10 mouse cellular contexts compared by ENCODE assay signal in the genomic region with DNA sequence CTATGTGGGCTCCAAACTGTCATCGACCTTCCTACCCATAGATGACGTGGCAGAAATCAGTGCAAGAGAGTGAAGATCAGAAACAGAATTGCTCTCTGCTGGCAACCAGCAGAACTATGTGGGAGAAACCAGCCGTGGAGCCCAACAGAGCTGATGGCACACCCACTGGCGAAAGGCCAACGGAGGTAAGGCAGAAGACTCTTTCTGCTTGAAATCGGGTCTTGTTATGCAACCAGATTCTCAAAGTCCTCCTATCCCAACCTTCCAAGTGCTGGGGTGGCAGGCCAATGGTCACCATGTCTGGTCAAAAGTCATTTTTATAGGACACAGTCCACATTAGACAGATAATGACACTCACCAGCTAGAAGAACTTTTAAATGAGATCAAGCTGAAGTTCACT. TPM values are rescaled to one million over a fixed set of nuclear protein-coding genes. Genes with fewer than 3 reads are reported as not detected.
DNase-seq lines count a peak whose midpoint lies in the region; ATAC-seq lines count a peak whose summit lies in the region.
"Had no signal": no experiment of that assay in that cellular context is flagged by ENCODE, and none has a peak within 500 bp of the region (broad histone marks: within the 10 kb centered on the region; RNA-seq: fewer than 3 reads in every experiment).

No protein-coding gene starts in this region.

- H3K36me3 ChIP-seq in kidney, embryonic 14.5 days (ENCODE audit: control insufficient read depth, insufficient read depth, low read length): no peaks in the 10 kb centered on the region

- no peak overlapping the region for H3K4me3 ChIP-seq in kidney, embryonic 14.5 days (ENCODE audit: low read length)
- H3K4me3 ChIP-seq: erythroblast, embryonic 14.5 days had no signal

- no peak overlapping the region for H3K27ac ChIP-seq in kidney, embryonic 14.5 days (ENCODE audit: low read depth, low read length)

- no peaks in the 10 kb centered on the region for H3K27me3 ChIP-seq in kidney, embryonic 14.5 days (ENCODE audit: control insufficient read depth, insufficient read depth, low read length)

- no peak overlapping the region for H3K4me2 ChIP-seq in kidney, embryonic 14.5 days (replicated peaks; ENCODE audit: low read depth, low read length)

- H3K9ac ChIP-seq in kidney, embryonic 14.5 days (ENCODE audit: low read depth, low read length): no peak overlapping the region

- no peak for ATAC-seq in kidney, embryonic 14.5 days (ENCODE audit: low FRiP score, low TSS enrichment)

- H3K4me1 ChIP-seq in kidney, embryonic 14.5 days (ENCODE audit: control insufficient read depth, insufficient read depth, low read length): peaks cover under 1% of the 10 kb centered on the region; the same call in 1 of the 2 replicates

- no peaks in the 10 kb centered on the region for H3K9me3 ChIP-seq in kidney, embryonic 14.5 days (ENCODE audit: control insufficient read depth, low read length)

- WGBS in kidney, embryonic 14.5 days: 85% methylated on average over 6 of the region's 6 CpGs

- DNase-seq in kidney, adult 18-20 months: peak; percentile 83
- DNase-seq in testis, postnatal 10 days (ENCODE audit: low spot score): peak; percentile 72
- DNase-seq in testis, postnatal 14 days (ENCODE audit: low spot score): no peak
- DNase-seq in kidney, adult 8-10 months: peak; percentile 94
- DNase-seq in yolk sac, embryonic 10.5 days (ENCODE audit: low spot score): peak; percentile 50
- no peak for DNase-seq in urinary bladder, postnatal 4 days (ENCODE audit: low spot score in 2 of 2)
- no peak for DNase-seq in frontal cortex, postnatal 14 days (ENCODE audit: low spot score in 2 of 2)

RNA-seq across cellular contexts. Expression of a gene that starts 40.6 kb away (rescaled TPM):
- 0.44 and 1.1 TPM in 2 replicates for polyA plus RNA-seq in kidney, embryonic 14.5 days (2014; fragmentation: Nextera tagmentation; extraction: Ambion mirVana)
- polyA plus RNA-seq: erythroblast, embryonic 14.5 days; urinary bladder, adult 2 months had no signal

RNA-seq across cellular contexts. Expression of a gene that starts 58.9 kb away (rescaled TPM):
- 19.9 and 22.1 TPM in 2 replicates for polyA plus RNA-seq in kidney, embryonic 14.5 days (2014; fragmentation: Nextera tagmentation; extraction: Ambion mirVana)

Comparison
In these comparisons a context has a peak if more than half of its experiments do, and no peak if none do; other contexts are left out.
1. DNase-seq: peak in kidney, adult 18-20 months (single experiment), testis, postnatal 10 days (single experiment), kidney, adult 8-10 months (2 of 2) and yolk sac, embryonic 10.5 days (single experiment); none in testis, postnatal 14 days (single experiment), urinary bladder, postnatal 4 days (0 of 2) and frontal cortex, postnatal 14 days (0 of 2).